Mouse (Mus musculus): Measurements from ENCODE around the gene Herc1.

DNA sequence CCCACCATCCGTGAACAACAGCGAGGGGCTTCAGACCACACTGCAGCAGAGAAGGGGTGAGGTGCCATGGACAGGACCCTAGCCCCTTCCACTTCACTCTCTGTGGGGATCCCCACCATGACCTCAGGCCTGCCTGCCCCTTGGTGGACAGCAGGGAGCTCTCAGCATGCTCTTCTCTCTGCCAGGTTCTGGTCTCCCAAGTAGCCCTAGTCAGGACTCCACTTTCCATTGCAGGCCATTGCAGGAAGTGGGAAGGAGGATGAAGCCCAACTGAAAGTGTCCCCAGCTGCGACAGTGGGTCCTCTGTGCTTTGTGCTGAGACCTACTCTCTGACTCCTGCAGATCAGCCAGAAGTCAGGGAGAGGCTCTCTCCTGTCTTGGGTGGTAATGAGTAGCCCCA is 157.4 kb downstream of the Herc1 start:
- no peak for TF ChIP-seq CTCF (IDR thresholded peaks at IDR 0.05; ENCODE audit: extremely low read depth, insufficient read depth, insufficient read length, insufficient replicate concordance)
- no peak for TF ChIP-seq POLR2A (IDR thresholded peaks at IDR 0.05; ENCODE audit: low read depth, low read length)
